Mouse (Mus musculus) lung, postnatal 14 days (tissue): ENCODE measurements around the gene Cmtm8.

Experiments
- DNase-seq: peaks from one replicate; pipeline ENCODE4 v3.0.0; 2021

The Cmtm8 gene

DNA sequence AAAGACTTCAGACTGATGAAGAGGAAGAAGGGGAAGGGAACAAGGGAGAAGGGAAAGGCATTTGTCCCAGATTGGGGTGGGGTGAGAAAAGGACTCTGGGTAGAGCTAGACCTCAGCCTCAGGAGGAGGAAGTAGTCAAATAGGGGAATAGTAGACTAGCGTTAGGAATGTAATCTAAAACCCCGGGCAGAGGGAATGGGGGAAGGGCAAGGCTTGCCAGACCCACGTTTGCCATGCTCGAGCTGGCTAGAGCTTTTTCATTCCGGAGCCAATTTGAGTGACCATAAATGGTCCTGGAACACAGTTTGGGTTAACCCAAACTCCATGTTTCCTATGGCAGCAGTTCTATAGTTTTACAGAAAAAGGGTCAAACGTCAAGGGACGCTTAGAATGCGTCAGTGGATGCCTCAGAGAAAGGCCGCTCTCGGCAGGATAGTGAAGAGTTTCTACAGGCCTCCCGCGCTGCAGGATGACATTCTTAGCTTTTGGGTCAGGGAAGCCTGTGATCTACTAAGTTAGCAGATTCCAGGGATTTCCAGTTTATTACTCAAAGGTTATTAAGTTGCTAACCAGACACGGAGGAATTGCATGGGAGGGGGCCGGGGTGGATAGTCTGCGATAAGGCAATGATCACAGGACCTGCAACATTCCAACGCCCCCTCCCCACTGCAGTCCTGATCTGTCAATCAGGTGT lies 58.4 kb downstream of the Cmtm8 start:
- no peak for DNase-seq

DNA sequence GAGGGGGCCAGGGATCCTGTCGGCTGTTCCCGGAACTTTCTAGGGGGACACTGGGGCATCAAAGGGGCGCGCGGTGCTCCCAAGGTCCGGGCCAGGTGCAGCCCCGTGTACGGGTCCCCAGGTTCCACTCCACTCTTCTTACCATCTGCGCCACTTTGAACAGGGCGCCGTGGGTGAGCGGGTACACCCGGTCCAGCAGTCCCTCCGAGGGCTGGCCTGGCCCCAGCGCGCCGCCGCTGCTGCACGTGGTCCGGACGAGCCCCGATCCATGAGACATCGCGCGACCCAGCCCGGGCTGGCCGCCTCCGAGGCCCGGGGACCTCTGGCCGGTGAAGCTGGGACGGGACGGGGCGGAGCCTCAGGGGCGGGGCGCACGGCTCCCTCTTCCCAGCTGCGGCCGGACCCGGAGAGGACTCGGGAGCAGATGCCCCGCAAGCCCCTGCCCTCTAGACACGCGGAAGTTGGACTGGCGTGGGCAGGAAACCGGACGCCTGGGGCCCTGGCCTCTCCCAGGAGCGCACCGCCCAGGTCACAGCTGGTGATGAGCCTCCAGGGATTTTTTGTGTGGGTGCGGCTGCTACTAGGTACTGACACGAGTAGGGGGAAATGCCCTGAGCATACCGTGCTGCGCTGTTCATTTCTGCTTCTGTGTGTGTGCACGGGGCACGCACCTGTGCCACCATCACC lies 62.3 kb downstream of the Cmtm8 start, which contains the start of gene Cmtm7:
Gene Cmtm7, minus strand, starts transcription at position 331 of the 687 bp plus-strand sequence.
- peak; percentile 77 for DNase-seq

DNA sequence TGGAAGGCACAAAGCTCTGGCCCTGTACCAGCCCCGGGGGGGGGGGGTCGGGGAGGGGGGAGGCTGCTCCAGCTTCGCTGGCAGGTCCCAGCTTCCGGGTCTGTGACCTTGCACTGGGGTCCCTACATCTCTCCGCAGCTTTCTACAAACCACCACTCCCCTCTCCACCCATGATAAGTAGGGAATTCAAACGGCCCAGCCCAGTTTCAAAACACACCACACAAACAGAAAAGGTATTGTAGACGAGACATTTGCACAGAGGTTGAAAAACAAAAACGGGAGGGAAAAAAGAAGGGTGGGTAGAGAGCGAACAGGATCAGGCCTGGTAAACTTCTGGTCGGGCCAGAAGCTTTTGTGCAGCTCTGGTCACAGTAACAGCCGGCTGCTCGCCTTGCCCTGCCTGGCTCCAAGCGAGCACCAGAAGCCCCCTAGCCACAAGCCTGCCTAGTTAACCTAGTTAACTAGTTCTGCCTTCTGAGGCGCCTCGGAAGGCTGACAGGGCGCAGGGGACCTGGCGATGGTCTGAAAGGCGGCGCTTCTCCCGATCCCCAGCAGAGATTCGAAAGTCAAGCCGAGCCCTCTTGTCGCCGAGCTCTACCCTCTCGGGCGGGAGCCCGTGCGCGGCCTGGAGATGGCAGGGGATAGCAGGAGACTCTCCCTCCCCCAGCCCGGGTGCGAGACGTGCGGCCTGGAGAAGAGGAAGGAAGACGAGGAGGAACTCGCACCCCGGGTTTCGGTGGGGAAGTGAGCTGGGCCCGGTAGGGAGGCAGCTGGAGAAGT lies 63.0 kb downstream of the Cmtm8 start:
- DNase-seq = peak; percentile 46

- no peak for DNase-seq
Observed at GRCm38 (mm10) chr9:114779984-114780745, 63.8 kb downstream of the Cmtm8 start.

DNA sequence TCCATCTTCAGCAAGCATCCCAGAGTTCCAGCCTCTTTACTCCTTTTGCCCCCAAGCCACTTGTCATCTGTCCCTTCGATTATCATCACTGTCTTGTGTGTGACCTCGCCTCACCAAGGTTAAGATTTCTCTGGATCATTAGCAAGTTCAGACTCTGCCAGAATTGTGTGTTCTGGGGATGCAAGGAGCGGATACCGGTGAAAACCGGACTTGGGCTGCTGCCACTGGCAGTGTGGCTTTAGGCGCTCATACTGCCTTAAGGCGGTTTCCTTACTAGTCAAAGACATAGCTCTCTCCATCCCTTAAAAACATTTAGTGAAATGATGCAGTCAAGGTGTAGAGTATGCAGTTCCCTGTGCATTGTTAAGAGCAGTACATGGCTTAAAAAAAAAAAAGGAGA lies 65.1 kb downstream of the Cmtm8 start:
- DNase-seq = no peak

GRCm38 (mm10) chr9:114778047-114778390 lies 65.9 kb downstream of the Cmtm8 start:
- no peak for DNase-seq

DNA sequence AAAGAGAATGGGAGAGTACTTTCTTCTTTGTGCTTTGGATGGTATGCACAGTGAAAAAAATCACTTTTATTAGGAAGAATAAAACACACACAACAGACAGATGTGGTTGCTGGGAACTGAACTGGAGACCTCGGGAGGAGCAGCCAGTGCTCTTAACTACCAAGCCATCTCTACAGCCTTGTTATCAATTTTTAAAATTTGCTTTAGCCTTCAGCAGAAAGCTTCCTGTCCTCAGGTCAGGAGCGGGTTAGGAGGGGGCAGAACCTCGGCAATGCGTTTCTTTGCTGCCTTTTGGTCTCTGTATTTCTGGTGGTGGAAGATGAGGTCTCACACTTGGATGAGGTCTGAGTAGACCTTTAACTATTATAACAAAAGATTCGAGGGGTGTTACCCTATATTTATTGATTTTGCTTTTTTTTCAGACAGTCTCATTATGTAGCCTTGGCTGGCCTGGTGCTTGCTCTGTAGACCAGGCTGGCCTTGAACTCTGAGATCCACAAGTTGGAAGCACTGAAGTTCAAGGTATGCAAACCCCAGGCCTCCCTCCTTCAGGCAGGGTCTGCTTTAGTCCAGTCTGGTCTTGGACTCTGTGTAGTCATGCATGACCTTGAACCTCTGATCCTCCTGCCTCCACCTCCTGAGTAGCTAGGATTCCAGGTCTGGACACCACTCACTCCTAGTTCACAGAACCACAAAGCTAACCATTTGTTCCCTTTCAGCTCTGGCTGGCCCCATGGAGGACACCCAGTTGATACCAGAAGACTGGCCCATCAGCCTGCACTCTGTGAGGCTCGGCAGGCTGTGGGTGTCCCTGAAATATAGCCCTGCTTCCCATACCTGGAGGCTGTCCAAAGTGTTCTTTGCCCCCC lies 66.5 kb downstream of the Cmtm8 start:
- no peak for DNase-seq

GRCm38 (mm10) chr9:114776361-114776760 lies 67.6 kb downstream of the Cmtm8 start:
- no peak for DNase-seq

DNA sequence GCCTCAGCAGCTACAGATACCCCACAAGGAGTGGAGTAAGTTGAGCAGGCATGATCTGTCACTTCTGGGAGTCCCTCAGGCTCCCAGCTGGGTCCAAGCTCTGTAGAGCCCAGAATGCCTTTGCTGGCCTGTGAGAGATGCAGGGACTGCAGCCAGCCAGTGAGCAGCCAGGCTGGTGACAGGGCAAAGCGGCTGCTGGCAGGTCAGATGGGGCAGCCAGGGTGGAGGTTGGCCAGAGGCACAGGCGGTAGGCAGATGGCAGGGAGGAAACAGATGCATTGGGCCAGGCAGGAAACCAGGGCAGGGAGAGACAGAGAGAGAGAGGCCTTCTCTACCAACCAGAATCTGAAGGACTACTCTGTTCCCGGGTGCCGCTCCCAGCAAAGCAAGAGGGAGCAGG lies 68.7 kb downstream of the Cmtm8 start:
- DNase-seq = no peak

DNA sequence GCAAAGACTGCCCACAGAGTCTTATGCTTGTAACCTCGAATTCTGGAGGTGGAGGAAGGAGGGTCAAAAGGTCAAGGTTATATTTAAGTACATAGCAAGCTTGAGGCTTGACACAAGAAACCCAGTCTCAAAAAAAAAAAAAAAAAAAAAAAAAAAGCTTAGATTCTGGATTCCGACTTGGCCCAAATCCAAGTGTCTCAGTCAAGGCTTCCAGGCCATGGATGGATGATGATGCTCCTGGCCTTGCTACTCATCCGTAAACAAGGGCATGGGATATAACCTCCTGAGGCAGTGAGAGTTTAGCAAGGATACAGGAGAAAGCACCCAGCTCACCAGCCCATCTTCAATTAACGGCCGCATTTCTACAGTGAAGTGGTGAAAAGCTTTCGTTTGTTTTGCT lies 69.3 kb downstream of the Cmtm8 start:
- no peak for DNase-seq

GRCm38 (mm10) chr9:114771565-114771964 lies 72.4 kb downstream of the Cmtm8 start:
- DNase-seq = no peak

- peak; percentile 27 for DNase-seq
Observed at GRCm38 (mm10) chr9:114770224-114770623, 73.7 kb downstream of the Cmtm8 start.

- DNase-seq = peak; percentile 43
Observed at GRCm38 (mm10) chr9:114768066-114768465, 75.9 kb downstream of the Cmtm8 start.

- DNase-seq = no peak
Observed at GRCm38 (mm10) chr9:114767507-114767906, 76.4 kb downstream of the Cmtm8 start.

DNA sequence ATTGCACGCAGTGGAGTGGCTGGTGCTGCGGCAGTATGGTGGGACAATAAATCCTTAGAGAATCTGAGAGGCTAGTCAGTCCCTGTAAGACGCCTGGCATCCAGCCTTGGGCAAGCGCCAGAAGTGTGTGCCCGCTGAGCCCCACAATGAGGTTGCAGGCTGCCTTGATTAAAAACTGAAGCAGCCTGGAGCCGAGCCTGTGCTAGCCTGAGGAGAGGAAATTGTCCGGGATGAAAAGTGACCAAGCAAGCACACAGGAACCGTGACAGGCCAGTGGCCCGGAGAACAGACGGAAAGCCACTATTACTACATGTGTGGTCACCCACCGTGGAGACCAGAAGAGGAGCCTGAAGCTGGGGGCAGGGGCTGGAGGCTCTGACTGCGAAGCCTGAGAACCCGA lies 76.9 kb downstream of the Cmtm8 start:
- DNase-seq = no peak

GRCm38 (mm10) chr9:114763341-114763740 lies 80.6 kb downstream of the Cmtm8 start:
- DNase-seq = peak; percentile 53

GRCm38 (mm10) chr9:114761848-114762247 lies 82.1 kb downstream of the Cmtm8 start:
- no peak for DNase-seq

DNA sequence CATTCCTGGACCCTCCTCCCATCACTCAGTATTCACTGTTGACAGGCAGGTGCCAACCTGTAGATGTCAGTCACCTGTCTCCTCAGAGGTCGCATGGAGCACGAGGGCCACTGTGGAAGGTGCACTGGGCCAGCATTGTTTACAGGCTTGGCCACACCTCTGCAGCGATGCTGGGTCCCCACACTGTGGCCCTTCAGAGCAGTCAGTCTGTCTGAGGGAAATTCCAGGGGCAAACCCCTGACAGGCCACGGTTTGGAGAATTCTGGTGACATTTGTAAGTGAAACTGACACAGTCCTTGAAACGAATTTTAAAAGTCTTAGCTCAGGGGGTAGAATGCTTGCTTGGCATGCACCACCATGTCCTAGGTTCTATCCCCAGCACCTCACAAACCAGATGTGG lies 83.6 kb downstream of the Cmtm8 start:
- no peak for DNase-seq

GRCm38 (mm10) chr9:114759886-114760285 lies 84.1 kb downstream of the Cmtm8 start:
- no peak for DNase-seq

DNA sequence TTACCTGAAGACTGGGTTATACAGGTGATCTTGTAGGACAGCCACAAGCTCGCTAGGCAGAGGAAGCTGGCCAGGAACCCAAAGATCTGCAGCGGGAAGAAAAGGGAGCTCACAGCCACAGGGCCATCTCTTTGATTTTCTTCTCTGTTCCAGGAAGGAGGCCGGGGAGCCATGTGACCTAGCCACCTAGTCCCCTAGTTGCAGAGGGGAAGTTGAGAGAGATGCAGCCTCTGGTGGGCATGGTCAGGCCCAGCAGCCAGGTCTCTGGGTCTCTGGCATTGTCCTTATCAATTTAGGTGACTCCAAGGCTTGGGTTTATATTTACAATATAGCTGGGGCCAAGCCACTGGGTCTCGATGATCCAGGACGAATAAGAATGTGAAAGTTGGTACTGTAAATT lies 85.2 kb downstream of the Cmtm8 start:
- DNase-seq = no peak

DNA sequence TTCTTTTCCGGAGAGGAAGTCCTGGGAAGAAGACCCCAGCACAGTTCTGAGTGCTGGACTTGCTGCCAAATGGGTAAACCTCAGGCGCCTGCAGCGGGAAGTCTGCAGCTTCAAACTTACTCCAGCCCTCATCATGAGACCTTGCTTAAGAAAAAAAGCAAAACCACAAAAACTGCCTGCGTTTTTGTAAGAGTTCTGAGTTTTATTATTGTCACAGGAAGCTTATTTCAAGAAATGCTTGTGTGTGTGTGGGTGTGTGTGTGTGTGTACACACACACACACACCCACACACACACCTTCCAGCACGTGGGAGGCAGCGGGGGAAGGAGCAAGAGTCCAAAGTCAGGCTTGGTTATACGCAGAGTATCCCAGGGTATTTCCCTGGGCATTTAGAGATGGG lies 85.7 kb downstream of the Cmtm8 start:
- DNase-seq = no peak

DNA sequence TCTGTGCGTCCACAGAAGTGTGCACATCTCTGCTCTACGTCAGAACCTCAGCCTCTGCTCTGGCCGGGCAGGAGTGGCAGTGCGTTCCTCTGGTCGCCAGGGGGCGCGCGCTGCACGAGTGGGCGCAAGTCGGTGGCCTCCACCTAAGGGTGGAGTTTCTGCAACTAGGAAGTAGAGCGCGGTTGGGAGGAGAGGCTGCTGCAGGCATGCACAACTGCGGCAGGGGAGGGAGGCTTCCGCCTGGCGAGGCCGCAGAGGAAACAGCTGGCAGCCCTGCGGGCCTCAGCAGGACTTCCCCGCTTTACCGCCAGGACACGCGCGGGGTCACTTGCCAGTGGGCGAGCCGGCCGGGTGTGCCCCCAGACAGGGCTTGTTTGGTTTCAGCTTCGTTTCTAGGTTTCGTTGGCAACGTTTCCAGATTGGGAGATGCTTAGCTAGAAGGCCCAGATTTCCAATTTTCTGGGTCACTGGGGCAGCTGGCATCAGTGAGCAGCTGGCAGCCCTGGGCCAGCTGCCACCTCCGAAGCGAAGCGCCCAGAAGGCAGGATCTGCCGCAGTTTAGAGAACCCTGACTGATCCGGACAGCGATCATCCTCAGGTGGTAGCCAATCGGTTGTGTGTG lies 91.0 kb downstream of the Cmtm8 start:
- peak; percentile 96 for DNase-seq
